Mouse (Mus musculus): ENCODE measurements around the gene Pithd1.

DNA sequence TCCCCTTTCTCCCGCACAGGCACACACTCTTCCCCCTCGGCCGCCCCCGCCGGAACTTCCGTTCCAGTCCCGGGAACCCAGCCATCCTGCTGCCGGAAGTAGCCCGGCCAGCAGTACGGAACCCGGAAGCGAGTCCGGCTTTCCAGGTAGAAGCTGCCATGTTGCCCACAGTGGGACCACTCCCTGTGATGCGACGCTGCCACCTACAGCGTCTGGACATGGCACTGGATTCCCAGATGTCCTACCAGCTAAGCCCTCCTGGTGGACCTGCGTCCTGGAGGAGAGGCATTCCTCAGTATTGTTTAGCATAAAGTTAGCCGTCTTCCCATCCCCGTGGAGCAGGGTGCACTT, 14.5 kb downstream of the Pithd1 start, which contains the start of gene Lypla2:
- TF ChIP-seq CTCF (conservative IDR thresholded peaks at IDR 0.05; ENCODE audit: insufficient read depth, insufficient read length, low read depth, low read length): 0 out of 2 replicates have a peak, but pooled peaks have one; percentile 12
- peak; percentile 6 for TF ChIP-seq POLR2A (IDR thresholded peaks at IDR 0.05; ENCODE audit: low read depth, low read length)
